Mouse (Mus musculus) megakaryocyte progenitor cell, adult 5-6 weeks (primary cell): ENCODE data around the gene Mpo. TPM values are rescaled to one million over a fixed set of nuclear protein-coding genes. Genes with fewer than 3 reads are reported as not detected.

Experiments used
- ATAC-seq: replicated peaks from 2 replicates; pipeline ENCODE4 v1.8.0; 2016; ENCODE audit warnings: mild to moderate bottlenecking, moderate TSS enrichment, inconsistent platforms; ENCODE audit not compliant: poor library complexity
- total RNA-seq, 2 experiments: library from RNA; stranded (forward) in 1 of 2; stranded (reverse) in 1 of 2; fragments of 157-497, 149-512 nt in 1 of 2; fragments of 200-1000 nt in 1 of 2; gene quantifications; 2 replicates each; pipeline versions ENCODE4 v1.2.3 to v1.2.4; 2015 to 2017

Gene Mpo
- total RNA-seq, 2 experiments from 2014 or later = 8,928 to 15,415 TPM

DNA sequence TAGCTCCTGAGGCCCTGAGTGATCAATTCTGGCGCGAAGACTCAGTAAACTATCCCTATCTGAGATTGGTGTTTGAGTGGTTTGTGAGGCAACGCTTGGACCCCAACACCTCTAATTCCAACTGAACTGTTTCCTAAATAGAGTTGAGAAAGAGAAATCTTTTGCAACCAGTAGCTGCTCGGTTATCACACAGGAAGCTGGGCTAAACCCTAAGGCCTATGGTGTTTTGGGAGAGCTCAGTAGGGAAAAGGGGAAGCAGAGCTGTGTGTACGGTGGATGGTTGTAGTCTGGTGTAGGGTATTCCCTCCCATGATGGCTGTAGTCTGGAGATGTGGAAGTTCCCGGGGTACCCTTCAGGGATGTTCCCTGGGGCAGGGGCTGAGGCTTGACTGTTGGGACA lies 3.3 kb upstream of the Mpo start:
- peak; percentile 59 for ATAC-seq

DNA sequence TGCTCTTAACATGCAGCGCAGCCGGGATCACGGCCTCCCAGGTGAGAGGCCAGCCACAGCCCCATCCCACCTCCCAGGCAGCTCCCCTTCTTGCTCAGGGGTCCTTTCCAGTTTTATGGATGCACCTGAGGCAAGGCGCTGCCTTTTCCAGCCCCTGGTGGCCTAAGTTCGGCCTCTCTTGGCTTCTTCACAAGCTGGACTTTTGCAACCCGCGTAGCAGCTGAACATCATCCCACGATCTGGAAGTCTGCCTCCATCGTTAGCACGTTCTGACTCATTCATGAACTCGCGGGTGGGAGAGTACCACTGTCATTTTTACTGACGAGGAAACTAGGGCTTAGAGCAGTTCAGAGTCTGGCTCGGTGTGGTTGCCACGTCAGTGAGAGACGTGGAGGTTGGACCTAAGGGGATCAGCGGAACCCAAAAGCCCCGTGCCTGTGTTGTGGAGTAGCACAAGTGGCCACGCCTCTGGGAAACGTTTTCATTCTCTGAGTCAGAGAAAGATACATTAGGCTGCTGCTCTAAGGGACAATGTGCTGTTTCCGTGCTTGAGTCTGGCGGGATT lies 8.4 kb downstream of the Mpo start:
- ATAC-seq = no peak

DNA sequence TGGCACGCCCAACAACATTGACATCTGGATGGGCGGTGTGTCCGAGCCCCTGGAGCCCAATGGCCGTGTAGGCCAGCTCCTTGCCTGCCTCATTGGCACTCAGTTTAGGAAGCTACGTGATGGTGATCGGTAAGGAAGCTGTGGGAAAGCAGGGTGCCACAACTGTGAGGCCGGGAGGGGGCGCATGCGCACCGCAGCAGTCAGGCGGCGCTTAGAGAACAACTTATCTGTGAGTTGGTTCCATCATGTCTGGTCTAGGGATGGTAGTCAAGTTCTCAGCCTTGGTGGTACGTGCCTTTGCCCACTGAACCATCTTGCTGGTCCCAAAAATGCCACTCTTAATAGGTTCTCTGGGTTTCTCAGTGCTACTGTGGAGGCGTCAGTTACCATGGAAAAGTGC lies 9.2 kb downstream of the Mpo start:
- no peak for ATAC-seq

DNA sequence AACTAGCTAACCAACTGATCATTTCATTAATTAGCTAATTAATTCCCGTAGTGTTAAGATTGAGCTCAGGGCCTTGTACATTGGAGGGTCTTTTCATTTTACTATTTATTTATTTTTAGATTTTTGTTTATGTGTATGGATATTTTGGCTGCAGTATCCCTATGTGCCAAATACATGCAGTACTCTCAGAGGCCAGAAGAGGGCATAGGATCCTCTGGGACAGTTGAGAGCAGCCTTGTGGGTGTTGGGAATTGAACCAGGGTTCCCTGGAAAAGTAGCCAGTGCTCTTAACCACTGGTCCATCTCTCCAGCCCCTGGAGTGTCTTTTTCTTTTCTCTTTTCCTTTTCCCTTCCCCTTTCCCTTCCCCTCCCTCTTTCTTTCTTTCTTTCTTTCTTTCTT lies 12.1 kb downstream of the Mpo start:
- no peak for ATAC-seq

DNA sequence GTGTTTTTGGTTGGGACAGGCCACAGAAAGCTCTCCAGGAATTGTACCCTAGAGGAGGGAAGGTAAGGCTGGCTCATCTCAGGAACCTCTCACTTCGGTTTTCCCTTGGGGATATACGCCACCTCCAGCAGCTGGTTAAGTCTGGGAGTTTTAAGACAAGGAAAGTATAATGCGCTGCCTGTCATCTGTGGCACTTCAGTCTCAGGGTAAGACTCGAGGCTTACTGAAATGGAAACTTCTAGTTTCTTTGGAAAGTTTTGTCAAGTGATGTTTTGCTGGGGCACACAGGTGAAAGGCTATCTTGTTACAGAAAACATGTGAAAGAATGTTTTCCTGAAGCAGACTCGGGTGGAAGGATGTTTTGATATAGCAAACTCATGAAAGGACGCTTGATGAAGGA lies 14.1 kb downstream of the Mpo start:
- no peak for ATAC-seq

DNA sequence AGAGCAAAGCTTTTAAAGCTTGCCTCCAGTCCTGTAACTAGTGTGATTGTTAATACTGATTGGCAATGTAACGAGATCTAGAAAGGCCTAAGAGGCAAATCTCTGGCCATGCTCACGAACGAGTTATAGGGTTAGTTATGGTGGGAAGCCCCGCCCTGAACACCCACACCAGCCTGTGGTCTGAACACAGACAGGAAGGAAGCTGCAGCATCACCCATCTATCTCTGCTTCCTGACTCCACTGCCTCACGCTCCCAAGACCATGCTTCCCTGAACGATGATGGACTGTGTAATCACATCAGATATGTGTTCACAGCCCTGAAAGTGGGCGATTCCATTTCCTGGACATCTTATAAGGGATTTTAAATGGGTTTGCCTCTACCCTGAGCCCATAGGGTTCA lies 14.9 kb downstream of the Mpo start:
- peak; percentile 22 for ATAC-seq

DNA sequence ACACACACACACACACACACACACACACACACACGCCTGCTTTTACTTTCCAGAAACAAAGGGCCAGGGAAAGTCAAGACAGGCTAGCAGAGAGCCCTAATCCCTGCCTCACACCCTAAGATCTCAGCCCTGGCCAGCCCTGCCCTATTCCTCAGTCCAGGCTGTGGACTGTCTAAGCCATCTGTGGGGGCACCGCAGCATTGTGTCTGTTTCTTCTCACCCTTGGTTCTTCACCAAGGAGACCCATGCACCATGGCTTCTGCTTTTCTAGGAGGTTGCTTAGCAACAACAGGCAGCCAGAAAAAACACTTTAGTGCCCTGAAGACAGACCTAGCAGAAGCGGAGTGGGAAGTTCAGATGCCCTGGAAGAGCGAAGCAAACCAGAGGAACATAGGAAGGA lies 18.0 kb downstream of the Mpo start:
- peak; percentile 32 for ATAC-seq

DNA sequence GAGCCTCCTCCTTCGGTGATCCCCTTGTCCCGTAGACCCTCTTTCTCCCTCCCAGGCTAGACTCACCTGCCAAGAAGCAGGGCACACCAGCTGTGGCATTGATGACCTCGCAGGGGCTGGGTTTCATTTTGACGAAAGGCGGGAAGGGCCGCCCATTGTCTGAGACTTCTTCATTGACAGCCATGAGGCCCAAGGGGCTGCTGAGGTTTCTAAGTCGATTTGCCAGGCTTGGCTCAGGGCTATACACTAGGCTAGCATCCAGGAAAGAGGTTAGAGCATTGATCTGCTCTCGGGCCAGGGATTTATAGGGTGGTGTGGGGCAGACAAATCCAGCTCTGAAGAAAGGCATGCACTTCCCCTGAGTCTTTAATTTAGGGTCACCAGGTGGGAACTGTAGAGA lies 21.4 kb downstream of the Mpo start:
- no peak for ATAC-seq

DNA sequence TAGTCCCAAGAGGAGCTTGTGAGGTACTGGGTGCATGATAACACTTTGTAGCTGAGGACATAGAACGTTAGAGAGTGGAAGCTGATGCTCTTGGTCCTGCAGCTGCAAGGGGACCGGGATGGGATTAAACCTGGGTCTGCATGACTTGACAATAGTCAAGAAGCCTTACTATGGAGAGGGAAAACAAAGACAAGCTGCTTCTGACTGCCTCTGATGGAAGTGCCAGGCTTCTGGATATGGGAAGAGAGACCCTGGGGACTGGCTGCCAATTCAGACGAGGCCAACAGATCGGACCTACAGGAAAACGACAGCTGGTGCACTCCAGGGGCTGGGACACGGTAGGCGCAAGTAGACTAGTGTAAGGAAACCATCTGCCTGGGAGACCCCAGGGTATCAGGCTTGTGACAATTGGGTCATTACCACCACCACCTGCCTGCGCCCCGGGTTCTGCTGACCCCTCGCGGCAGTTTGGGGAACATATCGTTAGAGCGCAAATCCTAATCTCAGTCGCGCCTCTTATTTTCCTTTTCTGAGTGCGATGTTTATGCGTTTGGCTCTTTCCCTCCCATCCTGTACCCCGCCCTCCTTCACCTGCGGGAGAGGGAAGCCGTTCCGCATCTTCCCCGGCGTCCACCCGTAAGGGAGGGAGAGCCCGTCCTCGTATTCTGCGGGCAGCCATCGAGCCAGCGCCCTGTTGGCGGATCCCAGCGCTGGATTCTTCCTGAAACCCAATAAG lies 23.5 kb downstream of the Mpo start:
- peak; percentile 75 for ATAC-seq

DNA sequence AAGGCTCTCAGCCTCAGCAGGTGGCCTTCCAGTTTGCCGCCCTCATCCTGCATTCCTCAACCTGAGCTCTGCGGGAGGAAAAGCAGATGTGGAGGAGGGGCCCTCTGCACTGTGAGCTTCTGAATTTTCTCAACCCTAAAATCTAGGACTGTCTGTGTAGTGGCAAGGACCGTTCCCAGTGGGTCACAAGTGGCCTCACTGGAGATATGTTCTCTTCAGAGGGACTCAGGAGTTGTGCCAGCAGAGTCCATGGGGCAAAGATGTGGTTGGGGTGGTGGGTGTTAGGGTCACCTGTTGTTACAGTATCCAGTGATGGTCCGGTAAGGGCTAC lies 24.0 kb downstream of the Mpo start:
- ATAC-seq = no peak

DNA sequence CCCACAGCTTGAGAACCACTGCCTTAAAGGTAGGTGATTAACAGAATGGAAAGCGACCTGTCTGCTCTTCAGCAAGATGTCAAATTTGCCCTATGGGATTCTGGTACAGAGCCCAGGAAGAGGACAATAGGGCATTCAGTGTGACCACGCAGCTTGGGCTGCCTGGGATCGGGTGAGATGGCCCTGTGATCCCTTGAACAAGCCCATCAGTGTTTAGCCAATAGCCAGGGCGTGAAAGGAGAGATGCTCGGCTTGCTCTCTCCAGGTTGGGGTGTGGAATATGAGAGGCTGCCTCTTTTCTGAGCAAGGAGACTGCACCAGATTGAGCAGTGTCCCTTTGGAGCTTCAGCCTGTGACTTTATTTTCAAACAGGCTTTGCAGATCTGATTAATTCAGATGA lies 28.1 kb downstream of the Mpo start:
- ATAC-seq = no peak

DNA sequence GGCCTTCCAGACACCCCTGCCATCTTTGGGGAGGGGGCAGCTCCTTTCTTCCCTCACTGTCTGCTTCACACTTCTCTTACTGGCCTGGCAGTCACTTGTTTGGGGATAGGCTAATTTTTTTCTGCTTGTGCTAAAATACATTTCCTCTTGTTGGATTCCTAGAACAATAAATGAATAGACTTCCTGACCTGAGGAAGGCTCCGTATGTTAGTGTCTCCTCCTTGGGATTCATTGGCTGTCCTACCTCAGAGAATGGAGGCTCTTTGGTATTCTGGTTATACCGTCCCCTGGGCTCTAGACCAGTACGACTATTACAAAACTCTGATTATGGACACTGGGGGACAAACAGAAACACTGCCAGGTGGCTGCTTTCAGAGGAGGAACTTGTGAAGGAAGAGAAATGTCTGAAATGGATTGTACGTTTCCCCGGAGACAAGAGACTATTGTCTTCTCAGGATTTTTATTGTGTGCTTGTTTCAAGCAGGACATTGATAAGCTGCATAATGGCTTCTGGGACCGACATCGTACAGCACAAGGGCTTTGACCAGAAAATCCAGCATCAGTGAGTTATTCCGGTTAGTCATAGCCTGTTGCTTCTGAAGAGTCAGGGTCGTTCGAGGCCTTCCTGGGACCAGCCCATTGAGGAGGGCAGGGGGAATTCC lies 35.0 kb downstream of the Mpo start, which contains the start of gene Lpo:
Gene Lpo, minus strand, starts transcription at position 51 of the 662 bp plus-strand sequence.
- no peak for ATAC-seq

DNA sequence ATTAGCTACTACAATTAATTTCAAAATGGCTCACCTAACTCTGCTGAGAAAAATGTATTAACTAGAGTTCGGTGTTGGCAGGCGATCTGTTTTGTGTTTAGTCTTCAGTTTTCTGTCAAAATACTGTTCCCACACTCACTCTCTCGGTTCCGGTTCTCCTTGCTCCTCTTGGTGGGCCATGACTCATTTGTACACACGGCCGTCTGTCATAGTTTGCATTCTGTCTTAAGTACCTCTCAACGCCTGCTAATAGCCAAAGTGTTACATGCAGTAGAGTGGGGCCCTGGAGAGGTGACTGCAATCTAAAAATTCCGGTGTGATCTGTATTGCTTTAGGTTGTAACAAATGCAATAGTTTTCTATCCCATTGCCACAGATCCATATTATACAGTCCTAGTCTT lies 47.3 kb downstream of the Mpo start:
- ATAC-seq = no peak

DNA sequence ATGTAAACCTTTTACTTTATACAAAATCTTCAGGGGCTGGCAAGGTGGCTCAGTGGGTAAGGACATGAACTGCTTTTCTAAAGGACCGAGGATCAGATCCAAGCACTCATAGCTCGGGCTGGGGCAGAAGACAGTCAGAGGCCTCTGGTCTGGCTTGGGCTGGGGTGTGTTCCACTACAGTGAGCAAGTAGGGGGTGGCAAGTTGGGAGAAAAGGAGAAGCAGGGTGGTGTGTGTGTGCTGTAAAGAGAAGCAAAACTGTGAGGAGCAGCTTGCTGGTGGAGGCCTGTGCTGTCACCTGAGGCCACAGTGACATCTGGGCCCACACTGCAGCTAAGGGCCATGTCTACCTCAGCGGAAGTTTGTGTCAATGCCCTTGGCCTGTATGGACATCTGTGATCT lies 48.1 kb downstream of the Mpo start:
- no peak for ATAC-seq

DNA sequence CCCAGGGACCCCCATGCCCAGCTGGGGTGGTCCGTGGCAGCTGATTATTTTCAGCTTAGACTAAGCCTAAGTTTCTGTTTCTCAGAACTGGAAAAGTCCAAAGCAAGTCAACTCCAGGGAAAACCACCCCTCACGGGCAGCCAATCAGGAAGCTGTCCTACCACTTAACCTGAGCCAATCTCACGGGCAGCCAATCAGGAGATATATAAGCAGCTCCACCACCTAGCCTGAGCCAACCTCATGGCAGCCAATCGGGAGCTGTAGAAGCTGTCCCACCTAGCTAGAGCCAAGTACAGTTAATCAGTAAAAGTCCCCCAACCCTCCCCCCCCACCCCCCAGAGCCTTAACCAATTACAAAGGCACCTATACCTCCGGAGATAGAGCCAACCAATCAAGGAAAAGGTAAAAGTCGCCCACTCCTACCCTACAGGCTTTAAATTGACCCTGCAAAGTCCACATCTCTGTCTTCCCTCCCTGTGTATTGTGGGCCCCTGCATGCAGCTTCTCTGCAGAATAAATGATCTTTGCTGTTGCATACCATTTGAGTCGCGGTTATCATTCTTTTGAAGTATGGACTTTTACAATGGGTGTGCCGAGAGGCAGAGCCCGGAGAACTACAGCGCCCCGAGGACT lies 53.7 kb downstream of the Mpo start:
- no peak for ATAC-seq

DNA sequence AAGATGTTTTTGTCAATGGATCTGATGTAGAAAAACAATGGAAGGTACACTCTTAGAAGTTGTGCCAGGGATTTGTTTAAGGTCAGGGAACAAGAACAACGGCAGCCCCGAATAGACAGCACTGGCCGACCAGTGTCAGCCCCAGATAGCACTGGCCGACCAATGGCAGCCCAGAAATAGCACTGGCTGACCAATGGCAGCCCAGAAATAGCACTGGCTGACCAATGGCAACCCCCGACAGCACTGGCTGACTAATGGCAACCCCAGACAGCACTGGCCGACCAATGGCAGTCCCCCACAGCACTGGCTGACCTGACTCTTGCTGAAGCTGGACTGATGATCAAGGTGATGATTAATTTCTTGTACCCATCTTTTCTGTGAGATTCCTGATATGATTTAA lies 54.5 kb downstream of the Mpo start:
- ATAC-seq = no peak

DNA sequence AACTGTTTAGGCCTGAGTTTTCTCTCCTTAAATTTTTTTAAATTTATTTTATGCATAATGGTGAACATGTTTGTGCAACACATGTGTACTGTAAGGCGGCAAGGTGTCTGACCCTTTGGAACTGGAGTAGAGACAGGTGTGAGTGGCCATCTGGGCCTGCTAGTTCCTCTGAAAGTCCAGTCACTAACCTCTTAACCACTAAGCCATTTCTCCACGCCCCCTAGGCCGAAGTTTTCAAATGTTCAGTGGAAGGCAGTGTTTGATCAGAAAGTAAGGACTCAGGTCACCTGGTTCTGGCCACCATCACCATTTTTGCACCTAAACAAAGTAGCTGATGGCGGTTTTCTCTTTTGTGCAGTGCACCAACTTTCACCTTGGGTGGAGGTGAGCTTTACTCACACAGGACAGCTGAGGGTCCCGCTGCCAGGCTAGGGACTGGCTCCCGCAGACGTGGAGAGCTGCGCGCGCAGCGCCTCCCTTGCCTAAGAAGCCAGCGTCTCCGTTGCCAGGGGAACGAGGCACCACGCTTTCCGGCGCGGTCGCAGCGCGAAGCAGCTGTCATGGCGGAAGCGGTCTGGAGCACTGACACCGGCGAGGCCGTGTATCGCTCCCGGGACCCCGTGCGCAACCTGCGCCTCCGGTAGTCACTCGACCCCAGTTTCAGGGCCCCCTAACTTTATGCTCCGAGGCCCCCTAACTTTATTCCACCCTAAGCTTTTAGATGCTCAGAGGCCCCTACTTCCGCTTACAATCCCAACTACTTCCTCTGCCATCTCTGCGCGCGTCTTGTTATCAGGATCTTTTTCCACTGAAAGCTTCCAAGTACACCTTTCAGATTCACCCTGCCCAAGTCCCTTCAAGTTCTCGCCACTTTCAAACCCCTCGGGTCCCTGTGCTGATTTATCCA lies 59.6 kb downstream of the Mpo start, which contains the start of gene Mks1:
Gene Mks1, plus strand, starts transcription at position 526 of the 907 bp plus-strand sequence.
- ATAC-seq = peak; percentile 100

DNA sequence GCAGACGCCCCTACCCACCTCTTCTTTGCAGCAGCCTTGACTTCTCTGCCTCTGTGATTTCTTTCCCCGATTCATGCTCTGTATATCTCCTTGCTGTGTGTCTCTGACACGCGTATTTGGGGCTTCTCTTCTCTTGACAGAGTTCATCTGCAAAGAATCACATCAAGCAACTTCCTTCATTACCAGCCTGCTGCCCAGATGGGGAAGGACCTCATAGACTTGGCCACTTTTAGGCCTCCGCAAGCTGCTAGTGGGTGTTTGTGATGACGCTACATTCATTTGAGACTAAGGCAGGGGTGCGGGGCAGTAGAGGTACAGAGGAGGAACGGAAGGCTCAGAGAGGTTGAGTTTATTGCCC lies 60.2 kb downstream of the Mpo start:
- peak; percentile 20; the same call in 1 of the 2 replicates for ATAC-seq
